Mouse (Mus musculus) embryonic facial prominence, embryonic 12.5 days (tissue): ENCODE data around the gene Tle2. TPM values are rescaled to one million over a fixed set of nuclear protein-coding genes. Genes with fewer than 3 reads are reported as not detected.

Experiments used
- ATAC-seq: fragments of 200-750 bp; cut with Nextera tagmentation; 2 replicates; pipeline ENCODE4 v1.8.0; 2017; ENCODE audit not compliant: insufficient number of reproducible peaks, insufficient read depth, low FRiP score, low TSS enrichment
- H3K27ac ChIP-seq: fragments of 300-500 bp; sonication (generic); 2 replicates; pipeline ENCODE4 v1.5.1; 2016; ENCODE audit warnings: mild to moderate bottlenecking
- H3K27me3 ChIP-seq: fragments of 300-500 bp; sonication (generic); 2 replicates; pipeline ENCODE4 v1.6.1; 2016; ENCODE audit warnings: mild to moderate bottlenecking, moderate library complexity
- H3K36me3 ChIP-seq: fragments of 300-500 bp; sonication (generic); 2 replicates; pipeline ENCODE4 v1.6.1; 2016; ENCODE audit warnings: mild to moderate bottlenecking
- H3K4me1 ChIP-seq: fragments of 300-500 bp; sonication (generic); 2 replicates; pipeline ENCODE4 v1.6.1; 2016
- H3K4me2 ChIP-seq: fragments of 300-500 bp; sonication (generic); replicated peaks from 2 replicates; pipeline ENCODE4 v1.6.1; 2016; ENCODE audit warnings: mild to moderate bottlenecking, moderate library complexity
- H3K4me3 ChIP-seq: fragments of 300-500 bp; sonication (generic); 2 replicates; pipeline ENCODE4 v1.5.1; 2016; ENCODE audit warnings: mild to moderate bottlenecking
- H3K9ac ChIP-seq: fragments of 300-500 bp; sonication (generic); 2 replicates; pipeline ENCODE4 v1.6.1; 2016; ENCODE audit warnings: mild to moderate bottlenecking, moderate library complexity
- H3K9me3 ChIP-seq: fragments of 300-500 bp; sonication (generic); 2 replicates; pipeline ENCODE4 v1.6.1; 2016; ENCODE audit warnings: mild to moderate bottlenecking, moderate library complexity
- WGBS: fragments of 180-500 bp; shearing (Covaris S2); methylation state at CpG from one replicate; pipeline ENCODE4 v1.1.7; 2016; 5-methylcytosine and 5-hydroxymethylcytosine counted together
- polyA plus RNA-seq: library from polyadenylated mRNA; unstranded; fragments of >200 nt; fragmentation: Nextera tagmentation; extraction: Ambion mirVana; gene quantifications from 2 replicates; pipeline ENCODE4 v1.2.1, GENCODE M21; 2016

The Tle2 gene
- polyA plus RNA-seq, 1 experiment from 2014 or later: 59.2 TPM

DNA sequence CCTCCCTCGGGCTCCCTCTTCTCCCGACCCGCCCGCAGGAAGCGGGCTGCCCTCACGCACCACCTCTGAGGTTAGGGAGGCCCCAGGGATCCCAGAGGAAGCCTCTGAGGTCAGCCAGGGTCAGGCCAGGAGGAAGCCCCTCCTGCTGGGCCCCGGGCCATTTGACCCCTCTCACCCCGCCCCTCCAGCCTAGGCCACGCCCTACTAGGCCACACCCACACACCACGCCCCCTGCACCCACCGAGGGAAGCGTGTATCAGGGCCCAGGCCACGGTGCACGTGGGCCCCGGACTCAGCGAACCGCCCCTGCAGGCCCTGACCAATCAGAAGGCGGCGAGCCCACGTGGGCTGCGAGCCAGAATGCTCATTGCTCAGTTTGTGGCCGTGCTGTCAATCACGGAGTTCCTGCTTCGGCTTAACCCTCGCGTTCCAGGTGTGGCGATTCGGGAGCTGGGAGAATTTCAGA lies 26.4 kb downstream of the Tle2 start, which contains the start of gene Tle6:
Gene Tle6 (minus strand): TSS at position 336 of the 466 bp plus-strand sequence.
- H3K27me3 ChIP-seq: no peaks in the 10 kb centered on the region
- H3K9ac ChIP-seq: 0 out of 2 replicates have a peak within 1 kb of the TSS, but pooled peaks have one; percentile 17
- ATAC-seq: peak; percentile 72
- H3K4me1 ChIP-seq: peaks cover 61% of the 10 kb centered on the region
- no peaks in the 10 kb centered on the region for H3K36me3 ChIP-seq
- H3K27ac ChIP-seq: peak within 1 kb of the TSS; percentile 72
- under 1% methylated on average over 26 of the region's 28 CpGs for WGBS
- H3K4me2 ChIP-seq: peak within 1 kb of the TSS; percentile 42
- H3K4me3 ChIP-seq: peak within 1 kb of the TSS; percentile 9
- H3K9me3 ChIP-seq: no peaks in the 10 kb centered on the region

DNA sequence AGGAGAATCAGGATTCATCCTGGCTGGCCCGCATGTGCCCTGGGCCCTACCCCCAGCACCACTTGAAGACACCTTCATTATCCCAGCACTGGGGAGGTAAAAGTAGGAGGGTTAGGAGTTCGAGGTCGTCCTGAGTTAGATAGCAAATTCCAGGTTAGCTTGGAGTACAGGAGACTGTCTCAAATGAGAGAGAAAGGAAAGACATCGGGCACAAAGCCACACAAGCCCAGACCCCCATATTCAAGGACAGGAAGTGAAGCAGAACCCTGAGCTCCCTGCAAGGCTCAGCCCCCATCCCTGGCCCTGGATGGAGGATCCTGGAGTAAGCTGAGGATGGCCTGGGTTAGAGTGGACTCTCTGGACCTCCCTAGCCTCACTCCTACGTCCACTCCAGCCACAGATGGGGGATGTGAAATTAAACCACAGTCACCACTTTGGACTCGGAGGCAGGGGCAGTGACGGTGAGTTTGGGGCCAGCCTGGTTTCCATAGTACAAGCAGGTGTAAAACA lies 27.1 kb downstream of the Tle2 start:
- H3K4me2 ChIP-seq: peak overlapping the region; percentile 42
- ATAC-seq: 0 out of 2 replicates have a peak, but pooled peaks have one; percentile 17
- WGBS: 11% methylated on average over 7 of the region's 7 CpGs
- H3K27me3 ChIP-seq: no peaks in the 10 kb centered on the region
- H3K4me1 ChIP-seq: peaks cover 54% of the 10 kb centered on the region
- H3K9ac ChIP-seq: 0 out of 2 replicates have a peak overlapping the region, but pooled peaks have one; percentile 17
- peak overlapping the region; percentile 63; the same call in 1 of the 2 replicates for H3K27ac ChIP-seq
- no peak overlapping the region for H3K4me3 ChIP-seq
- H3K9me3 ChIP-seq: no peaks in the 10 kb centered on the region
- no peaks in the 10 kb centered on the region for H3K36me3 ChIP-seq

DNA sequence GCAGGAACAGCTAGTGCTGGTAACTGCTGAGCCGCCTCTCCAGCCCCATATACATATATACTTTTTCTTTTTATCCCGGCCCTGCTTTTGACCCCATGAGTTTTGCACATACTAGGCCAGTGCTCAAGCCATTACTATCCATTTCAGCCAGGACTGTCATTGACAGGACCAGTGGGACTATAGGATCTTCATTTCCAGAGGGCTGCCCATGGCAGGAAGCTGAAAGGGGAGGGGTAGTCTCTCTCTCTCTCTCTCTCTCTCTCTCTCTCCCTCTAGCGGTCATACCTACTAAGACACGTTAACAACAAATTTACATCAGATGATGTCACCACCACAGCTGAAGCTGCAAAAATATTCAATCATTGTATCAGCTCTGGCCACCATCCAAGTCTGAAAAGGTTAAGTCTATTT lies 28.4 kb downstream of the Tle2 start:
- ATAC-seq: no peak
- WGBS: 14% methylated on average over 4 of the region's 4 CpGs
- no peak overlapping the region for H3K4me2 ChIP-seq
- H3K9ac ChIP-seq: no peak overlapping the region
- H3K27ac ChIP-seq: no peak overlapping the region; the same call in 1 of the 2 replicates
- no peaks in the 10 kb centered on the region for H3K36me3 ChIP-seq
- H3K4me1 ChIP-seq: peaks cover 47% of the 10 kb centered on the region
- no peak overlapping the region for H3K4me3 ChIP-seq
- H3K27me3 ChIP-seq: no peaks in the 10 kb centered on the region
- no peaks in the 10 kb centered on the region for H3K9me3 ChIP-seq

DNA sequence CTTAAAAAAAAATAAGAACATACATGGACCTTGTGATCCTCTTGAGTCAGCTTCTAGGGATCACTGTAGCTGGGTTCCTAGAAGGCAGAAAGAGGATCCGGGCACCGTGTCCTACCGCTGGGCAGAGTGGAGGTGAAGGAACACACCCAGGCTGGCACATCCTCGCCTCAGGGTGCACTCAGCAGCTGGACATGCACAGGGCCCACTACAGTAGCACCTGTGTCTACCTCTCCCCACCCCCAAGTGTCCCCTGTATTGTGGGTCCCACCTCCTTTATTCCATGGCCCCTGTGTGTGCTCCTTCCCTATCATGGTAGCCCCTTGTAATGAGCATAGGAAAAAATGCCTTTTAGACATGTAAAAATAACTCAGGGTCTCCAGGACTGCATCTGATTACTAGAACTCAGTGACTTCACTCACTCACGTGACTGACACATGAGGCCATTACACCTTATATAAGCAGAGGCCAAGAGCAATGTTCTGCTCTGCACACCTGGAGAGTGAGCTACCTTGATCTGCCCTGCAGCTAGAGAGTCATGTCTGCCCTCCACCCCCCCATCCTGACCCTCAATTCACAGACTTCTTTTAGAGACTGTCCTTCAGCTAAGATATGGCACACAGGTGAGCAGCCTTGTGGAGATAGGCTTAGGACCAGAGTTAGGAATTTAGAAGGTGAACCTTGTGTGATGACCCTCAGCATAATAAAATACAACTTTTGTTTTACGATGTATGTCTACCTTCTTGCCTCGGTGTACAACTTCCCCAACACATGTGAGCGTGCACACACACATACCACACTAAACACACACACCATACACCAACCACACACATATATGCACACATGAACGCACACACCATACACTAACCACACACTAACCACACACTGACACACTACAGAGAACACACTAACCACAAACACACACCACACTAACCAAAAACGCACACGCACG lies 29.9 kb downstream of the Tle2 start:
- Histone ChIP-seq H3K36me3 (no peaks in the 10 kb centered on the region), H3K4me2 (peak overlapping the region; percentile 85), H3K27me3 (no peaks in the 10 kb centered on the region), H3K9me3 (no peaks in the 10 kb centered on the region), H3K4me3 (no peak overlapping the region), H3K9ac (no peak overlapping the region), H3K27ac (no peak overlapping the region; the same call in 1 of the 2 replicates), H3K4me1 (peaks cover 36% of the 10 kb centered on the region)
- no peak for ATAC-seq
- WGBS: 80% methylated on average over 12 of the region's 12 CpGs

DNA sequence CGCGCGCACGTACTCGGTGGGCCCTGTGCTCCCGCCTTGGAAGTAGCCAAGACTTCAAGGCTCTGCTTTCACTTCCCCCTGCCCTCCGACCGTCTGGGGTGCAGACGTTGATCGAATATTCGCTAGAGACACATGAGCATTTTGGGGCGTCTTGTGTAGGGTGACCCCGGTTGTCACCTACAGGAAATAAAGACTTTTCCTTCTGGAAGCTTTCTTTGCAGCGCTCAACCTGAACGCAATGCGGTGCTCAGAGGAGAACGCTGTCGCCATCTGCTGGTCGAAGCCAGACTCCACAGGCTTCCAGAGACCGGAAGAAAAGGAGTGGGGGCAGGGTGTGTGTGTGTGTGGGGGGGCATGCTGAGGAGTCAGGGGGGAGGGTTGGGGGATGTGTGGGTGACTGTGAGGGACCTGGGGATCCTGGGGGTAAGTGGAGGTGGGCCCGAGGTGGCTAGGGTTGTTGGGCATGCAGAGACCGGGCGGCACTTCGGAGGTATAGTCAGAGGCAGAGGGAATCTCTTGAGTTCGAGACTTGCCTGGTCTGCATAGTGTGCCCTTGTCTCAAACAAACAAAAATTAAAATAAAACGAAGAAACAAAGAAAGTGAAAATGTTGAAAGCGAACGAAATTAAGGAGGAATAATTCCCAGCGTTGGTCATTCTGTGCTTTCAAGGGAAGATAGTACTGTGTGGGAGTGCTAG lies 30.8 kb downstream of the Tle2 start:
- H3K36me3 ChIP-seq: no peaks in the 10 kb centered on the region
- no peak overlapping the region for H3K9ac ChIP-seq
- no peak for ATAC-seq
- H3K27ac ChIP-seq: peak overlapping the region; percentile 90
- H3K27me3 ChIP-seq: no peaks in the 10 kb centered on the region
- no peaks in the 10 kb centered on the region for H3K9me3 ChIP-seq
- H3K4me1 ChIP-seq: peaks cover 35% of the 10 kb centered on the region
- WGBS: 19% methylated on average over 29 of the region's 29 CpGs
- H3K4me3 ChIP-seq: peak overlapping the region; percentile 54
- peak overlapping the region; percentile 85 for H3K4me2 ChIP-seq

DNA sequence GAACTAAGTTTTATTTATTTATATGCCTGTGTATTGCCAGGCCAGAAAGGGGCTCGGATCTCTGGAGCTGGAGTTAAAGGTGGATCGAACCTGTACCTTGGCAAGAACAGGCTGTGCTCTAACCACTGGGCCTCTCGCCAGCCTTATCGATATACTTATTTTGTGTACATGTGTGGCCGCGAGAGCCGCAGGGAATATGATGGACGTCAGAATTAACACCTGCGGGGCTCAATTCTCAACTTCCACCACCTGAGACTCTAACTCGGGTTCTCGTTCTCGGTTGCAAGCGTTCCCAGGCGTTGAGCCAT lies 31.3 kb downstream of the Tle2 start:
- H3K9me3 ChIP-seq: no peaks in the 10 kb centered on the region
- peak overlapping the region; percentile 54 for H3K4me3 ChIP-seq
- no peaks in the 10 kb centered on the region for H3K27me3 ChIP-seq
- H3K36me3 ChIP-seq: no peaks in the 10 kb centered on the region
- peak overlapping the region; percentile 85 for H3K4me2 ChIP-seq
- no peak for ATAC-seq
- peak overlapping the region; percentile 90 for H3K27ac ChIP-seq
- peak overlapping the region; percentile 28; the same call in 1 of the 2 replicates for H3K9ac ChIP-seq
- H3K4me1 ChIP-seq: peaks cover 33% of the 10 kb centered on the region
- 5% methylated on average over 14 of the region's 14 CpGs for WGBS

DNA sequence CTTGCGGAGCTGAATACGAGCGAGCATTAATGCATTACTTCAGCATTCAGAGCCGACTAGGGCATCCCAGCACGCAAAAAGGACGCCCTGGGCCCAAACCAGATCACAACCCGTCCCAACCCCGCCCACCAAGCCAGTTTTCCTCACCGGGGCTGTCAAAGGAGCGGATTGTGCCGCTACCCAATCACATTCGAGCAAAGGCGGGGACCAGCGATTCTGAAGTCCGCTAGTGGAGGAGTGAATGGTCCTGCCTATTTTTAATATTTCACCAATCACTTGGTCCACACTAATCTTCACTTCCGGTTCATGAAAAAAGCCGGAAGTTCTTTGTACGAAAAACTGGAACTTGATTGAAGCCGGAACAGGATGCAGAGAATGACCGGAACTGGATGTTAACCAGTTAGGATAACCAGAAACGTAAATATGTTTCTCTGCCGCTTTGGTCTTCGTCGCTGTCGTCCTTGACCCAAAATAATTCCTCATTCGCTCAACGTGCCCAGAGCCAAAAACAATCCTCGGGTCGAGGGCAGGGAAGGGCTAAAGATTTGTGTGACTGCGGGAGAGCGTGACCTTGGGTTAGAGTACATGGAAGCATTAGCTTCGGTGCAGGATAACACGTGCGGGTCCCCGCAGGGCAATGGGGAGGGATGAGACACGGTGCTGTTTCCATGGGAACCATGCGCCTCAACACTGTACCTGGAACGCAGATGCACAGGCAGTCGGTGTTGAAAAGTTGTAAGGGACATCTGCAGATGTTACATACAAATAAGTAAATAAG lies 31.8 kb downstream of the Tle2 start, which contains the start of gene BC025920:
Gene BC025920 (plus strand): TSS at position 297 of the 778 bp plus-strand sequence.
- Histone ChIP-seq H3K4me3 (peak within 1 kb of the TSS; percentile 54), H3K4me2 (peak within 1 kb of the TSS; percentile 85), H3K4me1 (peaks cover 32% of the 10 kb centered on the region), H3K9ac (peak within 1 kb of the TSS; percentile 48), H3K36me3 (no peaks in the 10 kb centered on the region), H3K27me3 (no peaks in the 10 kb centered on the region), H3K27ac (peak within 1 kb of the TSS; percentile 90), H3K9me3 (no peaks in the 10 kb centered on the region; the same call in 1 of the 2 replicates)
- under 1% methylated on average over 39 of the region's 39 CpGs for WGBS
- ATAC-seq: peak; percentile 71

DNA sequence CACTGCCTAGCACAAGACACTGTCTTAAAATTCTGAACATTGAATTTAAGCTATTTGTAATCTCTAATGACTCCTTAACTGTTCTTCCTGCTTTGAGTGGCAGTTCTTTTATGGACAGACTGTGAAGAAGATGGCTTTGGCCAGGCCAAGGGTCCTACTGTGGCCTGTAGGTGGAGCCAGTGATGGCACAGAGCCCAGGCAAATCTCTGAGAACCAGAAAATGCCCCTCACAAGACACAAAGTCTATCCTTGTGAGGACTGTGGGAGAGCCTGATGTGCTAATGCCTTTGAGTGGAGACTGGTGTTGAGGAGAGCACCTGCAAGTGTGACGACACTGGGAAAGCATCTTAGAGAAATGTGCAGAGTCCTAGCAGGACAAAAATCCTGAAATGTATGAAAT lies 33.9 kb downstream of the Tle2 start:
- H3K9me3 ChIP-seq: no peaks in the 10 kb centered on the region; the same call in 1 of the 2 replicates
- no peak overlapping the region for H3K27ac ChIP-seq
- H3K4me3 ChIP-seq: no peak overlapping the region
- WGBS: 86% methylated on average over 1 of the region's 1 CpGs
- peaks cover 15% of the 10 kb centered on the region for H3K4me1 ChIP-seq
- H3K36me3 ChIP-seq: no peaks in the 10 kb centered on the region
- no peaks in the 10 kb centered on the region for H3K27me3 ChIP-seq
- no peak for ATAC-seq
- no peak overlapping the region for H3K9ac ChIP-seq
- no peak overlapping the region for H3K4me2 ChIP-seq

DNA sequence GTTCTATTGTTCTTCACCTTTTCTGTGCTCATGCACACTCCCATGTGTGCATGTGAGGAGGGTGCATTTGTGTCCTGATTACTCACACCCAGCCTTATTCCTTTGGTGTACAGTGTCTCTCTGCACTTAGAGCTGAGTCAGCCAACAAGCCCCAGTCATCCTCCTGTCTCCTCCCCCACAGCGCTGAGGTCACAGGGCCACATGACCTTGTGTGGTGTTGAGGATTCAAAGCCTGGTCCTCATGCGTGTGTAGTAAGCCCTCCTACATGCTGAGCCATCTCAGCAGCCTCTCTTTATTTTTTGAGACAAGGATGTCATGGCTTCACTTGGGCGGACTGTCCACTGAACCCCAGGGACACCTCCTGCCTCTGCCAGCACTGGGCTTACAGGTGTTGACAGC lies 38.4 kb downstream of the Tle2 start:
- Histone ChIP-seq H3K27me3 (no peaks in the 10 kb centered on the region), H3K4me1 (peaks cover 4% of the 10 kb centered on the region; the same call in 1 of the 2 replicates), H3K9ac (no peak overlapping the region), H3K27ac (no peak overlapping the region), H3K4me3 (no peak overlapping the region), H3K9me3 (no peaks in the 10 kb centered on the region; the same call in 1 of the 2 replicates), H3K36me3 (no peaks in the 10 kb centered on the region), H3K4me2 (no peak overlapping the region)
- WGBS: 62% methylated on average over 3 of the region's 3 CpGs
- ATAC-seq: no peak

DNA sequence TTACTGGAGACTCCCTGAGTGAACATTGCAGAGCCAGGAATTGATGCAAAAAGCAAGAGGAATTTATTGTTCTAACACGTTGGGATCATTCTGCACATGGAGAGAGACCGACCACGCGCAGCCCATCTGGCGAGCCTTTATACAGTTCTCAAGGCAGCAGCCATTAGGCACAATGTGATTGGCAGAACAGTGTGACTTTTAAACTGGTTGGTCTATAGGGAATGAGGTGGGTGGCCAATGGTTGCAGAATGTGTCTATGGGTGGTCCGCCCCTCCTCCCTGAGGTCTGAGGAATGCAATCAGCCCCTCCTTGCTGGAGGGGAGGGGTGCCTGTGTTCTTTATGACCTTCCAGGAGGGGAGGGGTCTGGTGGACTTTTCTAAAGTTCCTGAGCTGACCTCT lies 41.1 kb downstream of the Tle2 start:
- Histone ChIP-seq H3K27ac (no peak overlapping the region), H3K36me3 (no peaks in the 10 kb centered on the region), H3K4me3 (no peak overlapping the region), H3K27me3 (no peaks in the 10 kb centered on the region), H3K9ac (no peak overlapping the region), H3K9me3 (no peaks in the 10 kb centered on the region; the same call in 1 of the 2 replicates), H3K4me1 (peaks cover 4% of the 10 kb centered on the region; the same call in 1 of the 2 replicates), H3K4me2 (no peak overlapping the region)
- no peak for ATAC-seq
- WGBS: 53% methylated on average over 6 of the region's 6 CpGs

DNA sequence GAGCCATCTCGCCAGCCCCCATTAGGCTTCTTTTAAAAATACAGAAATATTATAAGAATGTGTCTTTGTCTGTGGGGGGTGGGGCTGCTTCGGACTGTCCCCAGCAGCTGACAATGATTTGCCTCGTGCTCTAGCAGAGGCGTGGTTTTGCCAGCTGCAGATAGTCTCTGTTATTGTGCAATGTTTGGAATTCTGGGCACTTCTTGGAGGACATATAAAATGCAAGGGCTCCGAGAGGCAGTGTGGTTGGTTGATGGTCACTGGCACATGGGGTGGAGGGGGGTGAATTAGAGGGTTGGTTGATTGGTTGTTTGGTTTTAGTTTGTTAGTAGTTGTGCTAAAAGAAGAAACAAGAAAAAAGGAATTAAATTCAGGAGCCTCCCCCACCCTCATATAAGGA lies 45.6 kb downstream of the Tle2 start:
- ATAC-seq: no peak
- peaks cover 4% of the 10 kb centered on the region; the same call in 1 of the 2 replicates for H3K4me1 ChIP-seq
- no peak overlapping the region for H3K4me2 ChIP-seq
- H3K9ac ChIP-seq: no peak overlapping the region
- peaks cover 34% of the 10 kb centered on the region for H3K36me3 ChIP-seq
- no peak overlapping the region for H3K27ac ChIP-seq
- no peaks in the 10 kb centered on the region for H3K27me3 ChIP-seq
- 75% methylated on average over 5 of the region's 5 CpGs for WGBS
- no peaks in the 10 kb centered on the region for H3K9me3 ChIP-seq
- H3K4me3 ChIP-seq: no peak overlapping the region
